Mouse (Mus musculus): ENCODE results near the gene Garem2.

DNA sequence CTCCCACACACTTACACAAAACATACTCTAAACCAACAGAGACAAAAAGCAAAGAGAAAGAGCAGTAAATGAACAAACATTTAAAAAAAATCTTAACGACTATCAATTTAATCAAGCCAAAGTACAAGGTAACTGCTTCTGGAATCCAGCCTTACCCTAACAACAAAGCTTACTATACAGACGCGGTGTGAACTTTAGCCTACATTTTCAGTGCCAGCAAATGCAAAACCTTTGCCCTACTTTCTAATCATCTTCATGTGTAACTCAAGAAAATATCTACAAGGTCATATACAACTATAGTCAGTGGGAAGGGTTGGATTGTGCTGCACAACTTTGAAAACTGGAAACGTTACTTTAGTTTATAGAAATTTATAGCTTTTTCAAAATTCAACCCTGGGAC is 47.0 kb downstream of the Garem2 start:
- no peak for TF ChIP-seq POLR2A (IDR thresholded peaks at IDR 0.05; ENCODE audit: extremely low read depth, insufficient read depth, low read length)
- TF ChIP-seq CTCF (IDR thresholded peaks at IDR 0.05; ENCODE audit: low read depth, low read length): no peak
